Mouse (Mus musculus) E14TG2a.4 (cell line): Measurements from ENCODE around the gene Zfand3.

Experiments
- CTCF ChIP-seq: conservative IDR thresholded peaks from 2 replicates; pipeline ENCODE4 v1.5.1; 2014; ENCODE audit warnings: low read length
- NANOG ChIP-seq: IDR thresholded peaks from 2 replicates; pipeline ENCODE4 v1.6.1; 2014; ENCODE audit warnings: borderline replicate concordance, low read length, mixed read lengths
- POU5F1 ChIP-seq: IDR thresholded peaks from 2 replicates; pipeline ENCODE4 v1.6.1; 2014; ENCODE audit warnings: low read length, borderline replicate concordance

DNA sequence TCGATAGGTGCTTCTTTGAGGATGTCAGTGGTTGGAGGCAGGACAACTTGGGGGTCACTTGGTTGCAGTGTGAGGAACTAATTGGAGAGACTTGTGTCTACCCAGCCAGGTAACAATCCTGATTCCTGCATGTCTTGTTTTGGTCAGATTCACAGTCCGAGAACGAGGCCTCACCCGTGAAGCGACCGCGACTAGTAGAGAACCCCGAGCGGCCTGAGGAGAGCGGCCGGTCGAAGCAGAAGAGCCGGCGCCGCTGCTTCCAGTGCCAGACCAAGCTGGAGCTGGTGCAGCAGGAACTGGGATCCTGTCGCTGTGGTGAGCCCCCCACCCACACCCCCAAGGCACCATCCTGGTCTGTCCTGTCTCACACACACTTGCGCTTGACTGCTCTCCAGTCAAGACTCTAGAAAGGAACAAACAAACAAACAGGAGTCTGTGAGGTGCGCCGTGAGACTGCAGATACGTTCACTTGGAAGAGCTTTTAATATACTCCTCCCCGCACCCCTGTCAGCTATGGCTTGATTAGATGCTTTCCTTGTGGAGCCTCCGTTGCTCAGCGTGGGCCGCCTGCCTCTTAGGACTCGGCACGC, 188.0 kb downstream of the Zfand3 start:
- TF ChIP-seq CTCF (no peak), POU5F1 (no peak), NANOG (no peak)
